In genomic region chr4:151043281-151043680, GRCm38 (mm10) we compare ENCODE assay signal across 8 mouse cellular contexts. TPM values are rescaled to one million over a fixed set of nuclear protein-coding genes. Genes with fewer than 3 reads are reported as not detected.
A peak's percentile ranks its signal among the peaks of the same experiment; 100 is the strongest.
DNase-seq lines count a peak whose midpoint lies in the region; ATAC-seq and TF ChIP-seq lines count a peak whose summit lies in the region.

No protein-coding gene starts in this region.

- 40% methylated on average over 5 of the region's 5 CpGs for WGBS in forebrain, postnatal 0 days
- 28% methylated on average over 5 of the region's 5 CpGs for WGBS in intestine, embryonic 16.5 days
- WGBS in liver, embryonic 16.5 days (ENCODE audit: insufficient replicate concordance) = 51% methylated on average over 5 of the region's 5 CpGs

- H3K27ac ChIP-seq in forebrain, postnatal 0 days (ENCODE audit: low read depth, low read length) = no peak overlapping the region
- no peak overlapping the region for H3K27ac ChIP-seq in intestine, embryonic 16.5 days (ENCODE audit: low read length)
- H3K27ac ChIP-seq in liver, embryonic 16.5 days (ENCODE audit: low read length) = no peak overlapping the region

- H3K9ac ChIP-seq in forebrain, postnatal 0 days = no peak overlapping the region
- H3K9ac ChIP-seq in intestine, embryonic 16.5 days (ENCODE audit: low read depth, low read length) = peak overlapping the region; percentile 70; the same call in 1 of the 2 replicates
- no peak overlapping the region for H3K9ac ChIP-seq in liver, embryonic 16.5 days (ENCODE audit: low read depth, low read length)

- no peaks in the 10 kb centered on the region; the same call in 1 of the 2 replicates for H3K4me1 ChIP-seq in forebrain, postnatal 0 days (ENCODE audit: insufficient read depth)
- peaks cover 10% of the 10 kb centered on the region; the same call in 1 of the 2 replicates for H3K4me1 ChIP-seq in intestine, embryonic 16.5 days (ENCODE audit: control insufficient read depth, insufficient read depth, low read length)
- peaks cover 17% of the 10 kb centered on the region for H3K4me1 ChIP-seq in liver, embryonic 16.5 days (ENCODE audit: control insufficient read depth, low read depth, low read length)

- peaks cover 17% of the 10 kb centered on the region for H3K36me3 ChIP-seq in forebrain, postnatal 0 days (ENCODE audit: insufficient read depth)
- no peaks in the 10 kb centered on the region for H3K36me3 ChIP-seq in intestine, embryonic 16.5 days (ENCODE audit: control insufficient read depth, insufficient read depth, low read length)
- H3K36me3 ChIP-seq in liver, embryonic 16.5 days (ENCODE audit: control insufficient read depth, insufficient read depth) = peaks cover 6% of the 10 kb centered on the region; the same call in 1 of the 2 replicates

- H3K9me3 ChIP-seq in forebrain, postnatal 0 days (ENCODE audit: low read length) = no peaks in the 10 kb centered on the region
- no peaks in the 10 kb centered on the region for H3K9me3 ChIP-seq in intestine, embryonic 16.5 days (ENCODE audit: control insufficient read depth, low read length)
- no peaks in the 10 kb centered on the region for H3K9me3 ChIP-seq in liver, embryonic 16.5 days (replicated peaks; ENCODE audit: control insufficient read depth, low read length)

- no peaks in the 10 kb centered on the region for H3K27me3 ChIP-seq in forebrain, postnatal 0 days (ENCODE audit: insufficient read depth, low read length)
- H3K27me3 ChIP-seq in intestine, embryonic 16.5 days (replicated peaks; ENCODE audit: control insufficient read depth, insufficient read depth, low read length) = no peaks in the 10 kb centered on the region
- H3K27me3 ChIP-seq in liver, embryonic 16.5 days (ENCODE audit: control insufficient read depth, insufficient read depth, low read depth, low read length) = no peaks in the 10 kb centered on the region

- H3K4me3 ChIP-seq in forebrain, postnatal 0 days (ENCODE audit: low read depth, low read length) = peak overlapping the region; percentile 60; the same call in 1 of the 2 replicates
- peak overlapping the region; percentile 56; the same call in 1 of the 2 replicates for H3K4me3 ChIP-seq in intestine, embryonic 16.5 days (ENCODE audit: low read length)
- peak overlapping the region; percentile 70 for H3K4me3 ChIP-seq in liver, embryonic 16.5 days (ENCODE audit: low read depth, low read length)

- no peak for ATAC-seq in forebrain, postnatal 0 days
- ATAC-seq in intestine, embryonic 16.5 days = no peak
- no peak for ATAC-seq in liver, embryonic 16.5 days (ENCODE audit: low read depth)
- no peak for ATAC-seq in megakaryocyte-erythroid progenitor cell, adult 5-6 weeks (replicated peaks; ENCODE audit: low FRiP score, low TSS enrichment, poor library complexity, severe bottlenecking)

- DNase-seq in urinary bladder, postnatal 14 days (ENCODE audit: low spot score) = peak; percentile 36
- DNase-seq in urinary bladder, postnatal 10 days (ENCODE audit: low spot score) = no peak
- DNase-seq in forebrain, postnatal 0 days = no peak
- peak; percentile 65 for DNase-seq in skeletal muscle tissue, adult 2 months (ENCODE audit: low read depth, low spot score)
- DNase-seq in layer of hippocampus, adult 8-10 months (ENCODE audit: low spot score in 2 of 2) = no peak

- TF ChIP-seq CTCF in forebrain, postnatal 0 days (IDR thresholded peaks at IDR 0.05; ENCODE audit: low read depth) = no peak

- peak overlapping the region; percentile 92; the same call in 1 of the 2 replicates for H3K4me2 ChIP-seq in forebrain, postnatal 0 days (ENCODE audit: low read depth)
- H3K4me2 ChIP-seq in intestine, embryonic 16.5 days (ENCODE audit: low read depth, low read length) = peak overlapping the region; percentile 98
- peak overlapping the region; percentile 99 for H3K4me2 ChIP-seq in liver, embryonic 16.5 days (ENCODE audit: low read depth, low read length)

RNA-seq across cellular contexts. Expression of gene Per3, which starts 1.2 kb away (rescaled TPM):
- total RNA-seq in forebrain, postnatal 0 days (2014; rRNA removed) = 3.3 and 6.9 TPM in 2 replicates
- polyA plus RNA-seq in forebrain, postnatal 0 days (2015; fragmentation: Nextera tagmentation; extraction: Ambion mirVana) = 2.9 and 3.0 TPM in 2 replicates
- 3.1 and 3.7 TPM in 2 replicates for polyA plus RNA-seq in intestine, embryonic 16.5 days (2015; fragmentation: Nextera tagmentation; extraction: Ambion mirVana)
- 2.9 and 3.8 TPM in 2 replicates for polyA plus RNA-seq in liver, embryonic 16.5 days (2015; fragmentation: Nextera tagmentation; extraction: Ambion mirVana)
- total RNA-seq in megakaryocyte-erythroid progenitor cell, adult 5-6 weeks (2014; fragmentation: Nextera tagmentation) = 8.4 and 8.9 TPM in 2 replicates
- 4.4 and 6.1 TPM in 2 replicates for total RNA-seq in megakaryocyte-erythroid progenitor cell, adult 5-6 weeks (2017)
- 10 to 100 TPM; 24.0 to 43.4 (median 38.1) TPM for total RNA-seq in layer of hippocampus, adult 8-10 months (2022)

RNA-seq across cellular contexts. Expression of gene Vamp3, which starts 14.5 kb away (rescaled TPM):
- total RNA-seq in forebrain, postnatal 0 days (2014; rRNA removed) = 37.9 and 47.1 TPM in 2 replicates
- polyA plus RNA-seq in forebrain, postnatal 0 days (2015; fragmentation: Nextera tagmentation; extraction: Ambion mirVana) = 39.2 and 48.8 TPM in 2 replicates
- 122 TPM in 2 replicates for polyA plus RNA-seq in intestine, embryonic 16.5 days (2015; fragmentation: Nextera tagmentation; extraction: Ambion mirVana)
- polyA plus RNA-seq in liver, embryonic 16.5 days (2015; fragmentation: Nextera tagmentation; extraction: Ambion mirVana) = 29.9 and 32.5 TPM in 2 replicates
- 39.5 and 57.8 TPM in 2 replicates for total RNA-seq in megakaryocyte-erythroid progenitor cell, adult 5-6 weeks (2014; fragmentation: Nextera tagmentation)
- 46.4 and 55.0 TPM in 2 replicates for total RNA-seq in megakaryocyte-erythroid progenitor cell, adult 5-6 weeks (2017)
- 10 to 100 TPM; 32.3 to 37.2 (median 35.5) TPM for total RNA-seq in layer of hippocampus, adult 8-10 months (2022)

RNA-seq across cellular contexts. Expression of gene Gm13090, which starts 46.1 kb away (rescaled TPM):
- total RNA-seq in forebrain, postnatal 0 days (2014; rRNA removed) = not detected in 2 replicates
- not detected in 2 replicates for polyA plus RNA-seq in forebrain, postnatal 0 days (2015; fragmentation: Nextera tagmentation; extraction: Ambion mirVana)
- not detected in 2 replicates for polyA plus RNA-seq in intestine, embryonic 16.5 days (2015; fragmentation: Nextera tagmentation; extraction: Ambion mirVana)
- polyA plus RNA-seq in liver, embryonic 16.5 days (2015; fragmentation: Nextera tagmentation; extraction: Ambion mirVana) = not detected in 2 replicates
- total RNA-seq in megakaryocyte-erythroid progenitor cell, adult 5-6 weeks (2014; fragmentation: Nextera tagmentation) = not detected in 2 replicates
- not detected in 2 replicates for total RNA-seq in megakaryocyte-erythroid progenitor cell, adult 5-6 weeks (2017)
- total RNA-seq in layer of hippocampus, adult 8-10 months (2022) = not detected

RNA-seq across cellular contexts. Expression of gene Uts2, which starts 46.4 kb away (rescaled TPM):
- total RNA-seq in forebrain, postnatal 0 days (2014; rRNA removed) = not detected in 2 replicates
- not detected in 2 replicates for polyA plus RNA-seq in forebrain, postnatal 0 days (2015; fragmentation: Nextera tagmentation; extraction: Ambion mirVana)
- not detected in 2 replicates for polyA plus RNA-seq in intestine, embryonic 16.5 days (2015; fragmentation: Nextera tagmentation; extraction: Ambion mirVana)
- not detected in 2 replicates for polyA plus RNA-seq in liver, embryonic 16.5 days (2015; fragmentation: Nextera tagmentation; extraction: Ambion mirVana)
- total RNA-seq in megakaryocyte-erythroid progenitor cell, adult 5-6 weeks (2014; fragmentation: Nextera tagmentation) = not detected in 2 replicates
- total RNA-seq in megakaryocyte-erythroid progenitor cell, adult 5-6 weeks (2017) = not detected in 2 replicates
- total RNA-seq in layer of hippocampus, adult 8-10 months (2022) = not detected

Comparison
In these comparisons a context has a peak if more than half of its experiments do, and no peak if none do; other contexts are left out.
1. DNase-seq: peak in urinary bladder, postnatal 14 days (single experiment) and skeletal muscle tissue, adult 2 months (single experiment); none in urinary bladder, postnatal 10 days (single experiment), forebrain, postnatal 0 days (single experiment) and layer of hippocampus, adult 8-10 months (0 of 2).
2. Peak in every context shown above with its lines, with median percentiles within 50 percentile points of each other: H3K4me2 ChIP-seq and H3K4me3 ChIP-seq.